Mouse (Mus musculus) left cerebral cortex, postnatal 36 days (tissue): ENCODE data around the gene Rnd1. TPM values are rescaled to one million over a fixed set of nuclear protein-coding genes. Genes with fewer than 3 reads are reported as not detected.

Experiments used
- DNase-seq, 2 experiments: peaks; one replicate each; pipeline ENCODE4 v3.0.0; 2021 to 2022; ENCODE audit warnings: low spot score in 2 of 2, mixed read lengths in 1 of 2
- intact Hi-C: fragments of 180-260 bp; cut with DNase I; formaldehyde crosslinking; loops from one replicate; pipeline ENCODE4 v1.15.1; 2025
- total RNA-seq, 2 experiments: library from RNA; stranded (reverse); gene quantifications; 2 replicates each; pipeline ENCODE4 v1.2.3; 2021

Rnd1 gene
- total RNA-seq, 2 experiments from 2014 or later = 29.4 to 32.6 TPM

- no peak for DNase-seq
- intact Hi-C loops = no loop called here
These were observed 30.5 kb downstream of the Rnd1 start for GRCm38 (mm10) chr15:98646737-98647136.

GRCm38 (mm10) chr15:98645057-98646026 lies 31.9 kb downstream of the Rnd1 start:
- intact Hi-C loops = no loop called here
- DNase-seq = no peak

- intact Hi-C loops = no loop called here
- no peak for DNase-seq
These were observed 32.9 kb downstream of the Rnd1 start for GRCm38 (mm10) chr15:98644406-98644805.

GRCm38 (mm10) chr15:98640157-98640556 lies 37.1 kb downstream of the Rnd1 start:
- DNase-seq = no peak
- intact Hi-C loops = no loop called here

DNA sequence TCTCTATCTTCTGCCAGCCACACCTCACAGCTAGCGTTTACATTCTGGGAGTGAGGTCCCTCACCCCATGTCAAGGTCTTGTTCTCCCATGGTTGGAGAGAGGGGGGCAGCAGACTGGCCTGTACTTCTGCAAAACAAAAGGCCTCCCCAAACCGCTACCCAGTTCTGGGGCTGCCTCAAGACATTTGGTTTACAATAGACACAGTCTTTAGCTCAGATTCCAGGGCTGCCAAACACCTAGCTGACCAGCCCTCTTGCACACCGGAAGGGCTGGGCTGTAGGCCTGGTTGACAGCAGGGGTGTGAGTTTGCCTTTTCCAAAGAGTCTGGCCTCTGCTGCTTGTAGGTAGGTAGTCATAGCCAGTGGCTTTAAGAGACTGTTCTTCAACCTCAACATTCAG lies 40.1 kb downstream of the Rnd1 start:
- no peak for DNase-seq
- intact Hi-C loops = no loop called here

DNA sequence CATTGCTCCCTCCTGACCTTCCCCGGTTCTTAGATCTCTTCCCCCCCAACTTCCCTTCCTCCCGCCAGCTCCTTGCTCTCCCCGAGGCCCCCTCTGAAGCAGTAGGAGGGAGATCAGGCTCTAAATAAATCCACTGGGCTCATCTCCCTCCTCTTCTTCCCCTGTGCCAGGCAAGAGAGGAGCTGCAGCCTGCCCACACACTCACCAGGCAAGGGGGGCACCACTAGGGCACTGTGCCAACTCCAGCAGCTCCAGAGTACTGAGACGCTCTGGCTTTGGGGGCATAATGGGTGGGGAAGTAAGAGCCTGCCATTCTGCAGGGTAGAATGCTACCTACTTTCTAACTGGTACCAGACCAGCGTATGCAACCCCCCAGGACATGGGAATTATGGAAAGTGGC lies 40.7 kb downstream of the Rnd1 start:
- intact Hi-C loops = no loop called here
- DNase-seq = peak; percentile 71 to 74

GRCm38 (mm10) chr15:98635291-98635841 lies 41.9 kb downstream of the Rnd1 start:
- peak in 1 of 2 experiments; percentile 12 for DNase-seq

GRCm38 (mm10) chr15:98634541-98635081 lies 42.6 kb downstream of the Rnd1 start:
- intact Hi-C loops = no loop called here
- peak; percentile 85 to 87 for DNase-seq

More at GRCm38 (mm10) chr15:98635291-98635841, 41.9 kb downstream of the Rnd1 start:
- intact Hi-C loops = no loop called here

GRCm38 (mm10) chr15:98633822-98634470 lies 43.3 kb downstream of the Rnd1 start:
- DNase-seq = peak in 1 of 2 experiments; percentile 44
- intact Hi-C loops = no loop called here

GRCm38 (mm10) chr15:98632921-98633320 lies 44.3 kb downstream of the Rnd1 start:
- peak in 1 of 2 experiments; percentile 11 for DNase-seq
- intact Hi-C loops = no loop called here

DNA sequence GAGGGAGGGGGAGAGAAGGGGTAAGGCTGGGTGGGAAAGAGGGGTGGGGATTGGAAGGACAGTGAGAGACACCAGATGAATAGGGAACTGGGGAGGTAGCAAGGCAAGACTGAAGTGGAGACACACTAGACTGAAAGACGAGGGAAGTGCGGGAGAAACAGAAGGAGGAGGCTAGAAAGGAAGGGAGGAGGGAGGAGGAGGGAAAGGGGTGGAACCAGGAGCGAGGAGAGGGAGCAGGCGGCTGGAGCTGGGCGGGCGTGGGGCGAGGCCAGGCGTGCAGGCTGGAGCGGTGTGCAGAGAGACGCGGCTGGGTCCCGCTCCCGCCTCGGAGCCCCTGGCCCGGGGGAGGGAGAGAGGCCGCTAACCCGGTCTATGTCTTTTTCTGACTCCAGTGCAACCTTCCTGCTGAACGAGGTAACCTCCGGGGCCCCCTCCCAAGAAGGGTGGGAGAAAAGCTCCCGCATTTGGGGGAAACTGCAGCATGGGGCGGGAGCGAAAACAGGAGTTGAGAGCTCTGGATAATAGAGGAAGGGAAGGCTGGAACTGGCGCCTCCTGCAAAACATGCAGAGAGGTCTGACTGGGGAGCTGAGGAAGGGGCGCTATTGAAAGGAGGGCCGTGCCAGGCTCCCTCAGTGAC lies 45.0 kb downstream of the Rnd1 start:
- peak; percentile 57 to 70 for DNase-seq
- intact Hi-C loops = no loop called here

GRCm38 (mm10) chr15:98631493-98631892 lies 45.8 kb downstream of the Rnd1 start:
- intact Hi-C loops = no loop called here
- peak in 1 of 2 experiments; percentile 37 for DNase-seq

DNA sequence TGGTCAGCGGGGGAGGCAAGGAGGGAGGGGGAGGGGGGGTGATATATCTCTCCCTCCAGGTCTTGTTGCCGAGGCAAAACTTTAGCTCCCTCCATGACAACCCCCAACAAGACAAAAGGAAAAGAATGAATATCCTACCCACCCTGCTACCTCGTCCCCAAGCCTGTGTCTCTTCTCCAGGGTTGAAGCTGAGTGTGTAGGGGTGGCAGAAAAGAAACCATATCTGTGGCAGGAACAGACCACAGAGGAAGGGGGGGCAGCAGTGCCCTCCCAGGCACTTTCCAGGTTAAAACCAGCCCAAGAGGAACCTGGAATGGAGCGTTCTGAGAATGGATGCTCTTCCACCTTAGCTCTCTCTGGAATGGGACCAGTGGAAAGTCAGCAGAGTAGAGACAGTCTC lies 46.7 kb downstream of the Rnd1 start, which contains the start of gene Cacnb3:
TSS of gene Cacnb3 (plus strand) at position 301 of the 400 bp plus-strand sequence.
- no peak for DNase-seq
- intact Hi-C loops = no loop called here

DNA sequence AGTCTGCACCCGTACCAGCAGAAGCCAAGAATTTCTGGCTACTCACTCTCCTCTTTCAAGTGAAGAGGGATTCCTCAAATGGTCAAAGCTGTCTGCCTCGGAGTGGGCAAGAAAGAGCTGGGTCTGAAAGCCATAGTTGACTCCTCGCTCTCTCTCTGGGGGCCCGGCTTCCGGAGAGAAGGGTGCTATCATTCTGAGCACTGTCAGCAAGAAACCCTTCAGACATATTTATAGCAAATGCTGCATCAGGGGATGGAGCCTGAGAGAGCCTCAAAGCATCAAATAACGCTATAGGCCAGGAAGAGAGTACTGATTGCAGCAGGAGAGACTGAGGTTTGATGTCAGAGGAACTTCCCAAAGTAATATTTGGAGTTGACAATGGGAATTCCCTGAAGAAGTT lies 47.8 kb downstream of the Rnd1 start:
- no peak for DNase-seq
- intact Hi-C loops = no loop called here

- no peak for DNase-seq
- intact Hi-C loops = no loop called here
These were observed 48.5 kb downstream of the Rnd1 start for GRCm38 (mm10) chr15:98628589-98629254.

DNA sequence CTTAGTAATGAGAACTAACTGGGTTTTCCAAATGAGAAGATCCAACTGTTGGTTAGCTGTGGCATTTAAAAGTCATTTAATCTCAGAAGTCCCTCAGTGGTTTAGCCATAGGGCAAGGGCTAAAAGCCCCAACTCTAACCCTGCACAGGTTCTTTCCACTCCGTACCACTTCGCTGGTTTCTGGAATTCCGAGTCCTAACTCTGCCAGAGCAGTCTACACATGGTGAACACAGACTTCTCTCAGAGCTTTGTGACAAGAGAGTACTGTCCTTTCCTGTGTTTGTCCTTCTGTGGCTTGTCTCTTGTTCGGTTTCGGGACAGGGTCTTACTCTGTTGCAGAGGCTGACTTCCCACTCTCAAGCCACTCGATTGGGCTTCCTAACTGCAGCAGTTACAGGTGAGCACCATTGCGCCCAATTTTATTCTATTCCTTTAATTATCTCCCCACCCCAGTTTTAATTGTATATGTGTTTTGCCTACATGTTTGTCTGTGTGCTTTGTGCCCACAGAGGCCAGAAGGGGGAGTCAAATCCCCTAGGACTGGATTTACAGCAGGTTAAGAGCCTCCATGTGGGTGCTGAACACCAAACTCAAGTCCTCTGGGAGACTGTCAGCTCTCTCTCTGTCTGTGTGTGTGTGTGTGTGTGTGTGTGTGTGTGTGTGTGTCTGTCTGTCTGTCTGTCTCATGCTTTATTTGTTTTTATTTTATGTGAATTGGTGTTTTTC lies 50.6 kb downstream of the Rnd1 start:
- DNase-seq = no peak
- intact Hi-C loops = no loop called here

DNA sequence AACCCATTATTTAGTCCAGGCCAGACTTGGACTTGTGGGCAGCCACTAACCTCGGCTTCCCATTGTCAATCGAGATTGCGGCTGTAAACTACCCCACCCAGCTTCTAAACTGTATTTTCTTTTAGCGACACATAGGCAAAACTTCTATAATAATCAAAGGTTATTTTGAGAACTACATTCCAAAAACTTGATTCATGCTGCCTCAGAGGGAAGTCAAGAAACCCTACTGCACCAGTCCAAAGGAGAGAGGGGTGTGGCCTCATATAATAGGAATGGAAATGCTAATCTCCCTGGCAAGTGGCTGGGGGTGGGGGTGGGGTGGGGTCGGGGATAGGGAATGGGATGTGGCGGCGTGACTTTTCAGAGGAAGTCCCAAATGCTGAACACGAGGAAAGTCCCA lies 51.2 kb downstream of the Rnd1 start:
- intact Hi-C loops = no loop called here
- DNase-seq = no peak

DNA sequence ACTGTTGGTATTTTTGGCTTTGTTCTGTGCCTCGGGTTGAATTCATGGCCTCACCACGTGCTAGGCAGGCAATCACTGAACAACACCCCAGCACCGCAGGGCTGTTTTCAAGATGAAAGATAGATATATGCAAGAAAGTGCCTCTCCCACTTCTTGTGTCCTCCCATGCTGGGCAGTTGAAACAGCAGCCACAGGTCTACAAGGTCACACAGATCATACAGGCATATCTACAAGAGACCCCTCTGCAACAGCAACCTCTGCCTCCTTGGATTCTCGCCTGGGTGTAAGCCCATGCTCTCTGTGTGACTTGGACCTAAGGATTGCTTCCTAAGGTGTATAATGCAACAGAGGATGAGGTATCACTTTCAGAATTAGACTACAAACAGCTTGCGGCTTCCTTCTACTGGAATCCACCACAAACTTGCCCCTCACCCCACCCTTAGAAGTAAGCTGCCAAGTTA lies 53.9 kb downstream of the Rnd1 start:
- DNase-seq = no peak
- intact Hi-C loops = no loop called here
